Mouse (Mus musculus) liver, embryonic 11.5 days (tissue): ENCODE data around the gene Cenpm. TPM values are rescaled to one million over a fixed set of nuclear protein-coding genes. Genes with fewer than 3 reads are reported as not detected.
A peak's percentile ranks its signal among the peaks of the same experiment; 100 is the strongest.

ENCODE experiments used
- ATAC-seq: fragments of 200-750 bp; cut with Nextera tagmentation; replicated peaks from 2 replicates; pipeline ENCODE4 v1.8.0; 2017; ENCODE audit warnings: moderate number of reproducible peaks, mild to moderate bottlenecking, moderate TSS enrichment, moderate library complexity; ENCODE audit not compliant: low FRiP score
- DNase-seq: peaks from one replicate; pipeline ENCODE4 v3.0.0-alpha.2; 2017; ENCODE audit warnings: low spot score
- H3K27ac ChIP-seq: fragments of 300-500 bp; sonication (generic); 2 replicates; pipeline ENCODE4 v1.5.1; 2014; ENCODE audit warnings: mild to moderate bottlenecking, low read depth, low read length, control low read depth
- H3K27me3 ChIP-seq: fragments of 300-500 bp; sonication (generic); replicated peaks from 2 replicates; pipeline ENCODE4 v1.6.1; 2014; ENCODE audit warnings: low read length, mixed read lengths; ENCODE audit not compliant: control insufficient read depth, insufficient read depth
- H3K36me3 ChIP-seq: fragments of 300-500 bp; sonication (generic); 2 replicates; pipeline ENCODE4 v1.6.1; 2014; ENCODE audit warnings: mild to moderate bottlenecking, low read length, moderate library complexity, mixed read lengths; ENCODE audit not compliant: control insufficient read depth, insufficient read depth
- H3K4me1 ChIP-seq: fragments of 300-500 bp; sonication (generic); replicated peaks from 2 replicates; pipeline ENCODE4 v1.6.1; 2014; ENCODE audit warnings: low read length, mixed read lengths; ENCODE audit not compliant: control insufficient read depth, insufficient read depth
- H3K4me2 ChIP-seq: fragments of 300-500 bp; sonication (generic); 2 replicates; pipeline ENCODE4 v1.6.1; 2014; ENCODE audit warnings: mild to moderate bottlenecking, control low read depth, moderate library complexity
- H3K4me3 ChIP-seq: fragments of 300-500 bp; sonication (generic); 2 replicates; pipeline ENCODE4 v1.5.1; 2014; ENCODE audit warnings: low read depth, low read length, control low read depth
- H3K9ac ChIP-seq: fragments of 300-500 bp; sonication (generic); 2 replicates; pipeline ENCODE4 v1.6.1; 2014; ENCODE audit warnings: low read depth, low read length, control low read depth
- H3K9me3 ChIP-seq: fragments of 300-500 bp; sonication (generic); 2 replicates; pipeline ENCODE4 v1.6.1; 2016; ENCODE audit warnings: low read length, inconsistent platforms, mixed read lengths; ENCODE audit not compliant: control insufficient read depth
- WGBS: fragments of 180-500 bp; shearing (Covaris S2); extraction: QIAGEN DNeasy Blood & Tissue Kit; methylation state at CpG from one replicate; pipeline ENCODE4 v1.1.7; 2014; 5-methylcytosine and 5-hydroxymethylcytosine counted together
- polyA plus RNA-seq: library from polyadenylated mRNA; unstranded; fragments of >200 nt; fragmentation: Nextera tagmentation; extraction: Ambion mirVana; gene quantifications from 2 replicates; pipeline ENCODE4 v1.2.1, GENCODE M21; 2014

Cenpm gene
- polyA plus RNA-seq, 1 experiment from 2014 or later, result 58.8 TPM

DNA sequence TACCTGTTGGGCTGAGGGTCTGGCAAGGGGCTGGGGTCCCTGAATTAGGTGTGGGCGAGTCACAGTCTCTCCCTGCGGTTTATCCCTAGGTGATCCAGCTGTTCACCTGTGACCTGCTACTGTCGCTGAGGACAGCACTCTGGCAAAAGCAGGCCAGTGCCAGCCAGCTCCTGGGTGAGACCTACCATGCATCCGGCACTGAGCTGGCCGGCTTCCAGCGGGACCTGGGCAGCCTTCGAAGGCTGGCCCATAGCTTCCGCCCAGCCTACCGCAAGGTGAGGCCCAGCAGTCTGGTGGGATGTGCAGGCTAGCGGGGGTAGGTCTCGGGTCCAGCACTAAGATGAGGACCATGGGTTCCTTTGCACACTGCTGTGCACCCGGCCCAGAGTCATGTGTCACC, 45.0 kb downstream of the Cenpm start:
- Histone ChIP-seq H3K4me1 (no peaks in the 10 kb centered on the region), H3K27ac (no peak overlapping the region), H3K9ac (no peak overlapping the region), H3K9me3 (no peaks in the 10 kb centered on the region), H3K4me3 (no peak overlapping the region), H3K36me3 (peaks cover 52% of the 10 kb centered on the region), H3K4me2 (no peak overlapping the region), H3K27me3 (no peaks in the 10 kb centered on the region)
- 86% methylated on average over 12 of the region's 12 CpGs for WGBS
- ATAC-seq (no peak), DNase-seq (no peak)

DNA sequence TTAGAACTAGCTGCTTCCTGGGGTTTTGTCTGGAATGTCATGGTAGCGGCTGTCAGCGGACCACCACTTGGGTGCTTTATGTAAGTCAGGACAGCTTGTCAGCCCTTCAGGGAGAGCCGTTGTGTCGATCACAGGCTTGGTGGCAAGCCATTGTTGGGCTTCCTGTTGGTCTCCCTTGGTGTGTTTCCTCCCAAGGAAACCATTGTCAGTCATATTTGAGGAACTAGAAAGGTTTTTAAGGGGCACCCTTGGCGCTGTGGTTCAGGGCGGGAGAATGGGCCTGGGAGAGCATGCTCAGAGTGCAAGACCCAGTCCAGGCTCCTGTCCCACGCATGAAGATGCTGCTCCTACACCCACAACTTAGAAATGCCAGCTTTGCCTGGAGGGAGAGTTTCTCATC, 46.2 kb downstream of the Cenpm start:
- H3K4me3 ChIP-seq, result no peak overlapping the region
- no peaks in the 10 kb centered on the region for H3K27me3 ChIP-seq
- 69% methylated on average over 7 of the region's 7 CpGs for WGBS
- ATAC-seq (no peak), DNase-seq (no peak)
- H3K36me3 ChIP-seq, result peaks cover 57% of the 10 kb centered on the region
- H3K27ac ChIP-seq, result peak overlapping the region; percentile 36; the same call in 1 of the 2 replicates
- H3K9ac ChIP-seq, result no peak overlapping the region
- no peaks in the 10 kb centered on the region for H3K4me1 ChIP-seq
- H3K4me2 ChIP-seq, result no peak overlapping the region
- H3K9me3 ChIP-seq, result no peaks in the 10 kb centered on the region

DNA sequence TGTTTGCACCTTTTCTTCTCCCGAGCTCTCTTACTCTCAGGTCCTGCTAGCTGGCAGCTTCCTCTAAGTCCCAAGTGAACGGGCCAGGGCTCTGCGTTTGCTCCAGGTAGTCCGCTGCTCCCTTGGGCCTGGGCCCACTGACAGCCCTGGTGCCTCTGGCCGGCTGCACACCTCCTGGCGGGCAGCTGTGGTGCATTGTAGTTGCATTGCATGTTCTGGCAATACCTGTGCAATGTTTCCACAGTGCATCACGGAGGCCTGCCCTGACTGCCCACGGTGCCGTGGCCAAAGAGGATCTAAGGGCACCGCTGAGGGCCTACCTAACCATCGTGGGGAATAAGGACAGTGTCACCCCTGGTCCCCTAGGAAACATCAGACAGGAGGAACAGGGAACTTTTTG, 46.6 kb downstream of the Cenpm start:
- Histone ChIP-seq H3K36me3 (peaks cover 57% of the 10 kb centered on the region), H3K27ac (peak overlapping the region; percentile 36; the same call in 1 of the 2 replicates), H3K9me3 (no peaks in the 10 kb centered on the region), H3K4me3 (no peak overlapping the region), H3K9ac (no peak overlapping the region), H3K27me3 (no peaks in the 10 kb centered on the region), H3K4me1 (no peaks in the 10 kb centered on the region), H3K4me2 (no peak overlapping the region)
- no peak for ATAC-seq
- no peak for DNase-seq
- 73% methylated on average over 11 of the region's 11 CpGs for WGBS

DNA sequence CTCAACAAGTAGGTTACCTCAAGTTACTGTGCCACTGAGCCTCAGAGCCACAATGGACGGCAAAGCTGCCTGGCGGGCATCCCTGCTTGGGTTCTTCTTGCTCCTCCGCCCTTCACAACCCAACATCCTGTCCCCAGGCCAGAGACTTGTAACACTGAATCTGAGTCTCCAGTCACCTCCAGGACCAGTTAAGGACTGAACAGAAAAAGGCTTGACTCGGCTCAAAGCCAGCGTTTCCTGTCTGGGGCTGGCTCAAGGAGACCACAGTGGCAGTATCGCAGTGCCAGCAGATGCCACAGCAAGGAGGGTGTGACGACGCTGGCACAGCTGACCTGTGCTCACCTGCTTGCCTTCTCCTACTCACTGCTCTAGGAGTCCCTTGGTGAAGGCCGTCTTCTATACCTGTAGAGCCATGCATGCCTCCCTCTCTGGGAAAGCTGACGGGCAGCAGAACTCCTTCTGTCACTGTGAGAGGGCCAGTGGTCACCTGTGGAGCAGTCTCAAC, 47.2 kb downstream of the Cenpm start:
- Histone ChIP-seq H3K4me2 (no peak overlapping the region), H3K36me3 (peaks cover 61% of the 10 kb centered on the region), H3K9ac (no peak overlapping the region), H3K9me3 (no peaks in the 10 kb centered on the region), H3K4me1 (no peaks in the 10 kb centered on the region), H3K4me3 (no peak overlapping the region), H3K27ac (peak overlapping the region; percentile 21; the same call in 1 of the 2 replicates), H3K27me3 (no peaks in the 10 kb centered on the region)
- DNase-seq (no peak), ATAC-seq (no peak)
- 85% methylated on average over 10 of the region's 10 CpGs for WGBS

DNA sequence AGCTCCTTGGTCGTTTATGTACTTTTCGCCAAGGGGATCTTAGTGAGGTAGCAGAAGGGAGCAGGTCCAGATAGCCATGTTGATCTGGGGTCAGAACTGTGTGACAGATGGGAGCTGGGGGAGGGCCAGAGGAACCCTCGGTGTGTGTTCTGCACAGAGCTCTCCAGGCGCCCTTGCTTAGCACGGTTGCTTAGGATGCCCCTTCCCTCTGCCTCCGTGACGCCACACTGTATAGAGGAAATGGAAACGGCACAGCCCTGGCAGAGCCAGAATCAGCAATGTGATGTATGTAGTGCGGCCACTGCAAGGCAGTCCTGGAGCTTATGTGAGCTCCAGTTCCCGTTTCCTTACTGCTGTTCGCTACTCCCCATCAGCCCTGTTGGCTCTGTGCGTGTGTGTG, 48.2 kb downstream of the Cenpm start:
- Histone ChIP-seq H3K27me3 (no peaks in the 10 kb centered on the region), H3K9me3 (no peaks in the 10 kb centered on the region), H3K27ac (no peak overlapping the region), H3K4me3 (no peak overlapping the region), H3K9ac (no peak overlapping the region), H3K4me1 (no peaks in the 10 kb centered on the region), H3K36me3 (peaks cover 61% of the 10 kb centered on the region), H3K4me2 (no peak overlapping the region)
- WGBS, result 83% methylated on average over 12 of the region's 12 CpGs
- DNase-seq, result no peak
- ATAC-seq, result no peak

DNA sequence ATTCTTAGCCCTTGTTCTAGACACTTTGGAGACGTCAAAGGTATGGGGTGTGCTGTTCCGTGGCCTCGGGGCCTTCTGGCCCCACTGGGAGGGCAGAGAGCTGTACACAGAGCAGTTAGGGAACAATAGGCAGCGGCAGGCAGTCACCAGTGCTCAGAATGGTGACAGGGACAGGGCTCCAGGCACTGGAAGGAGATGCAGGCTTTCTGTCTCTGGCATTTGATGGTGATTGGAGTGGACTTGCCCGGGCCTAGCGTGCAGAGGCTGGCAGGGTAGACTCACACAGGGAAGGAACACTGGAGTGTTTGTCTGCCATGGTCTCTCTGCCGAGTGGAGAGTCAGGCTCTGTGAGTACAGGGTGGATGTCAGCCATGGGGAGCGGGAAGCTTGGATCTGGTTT, 51.9 kb downstream of the Cenpm start:
- H3K27ac ChIP-seq, result no peak overlapping the region
- no peak overlapping the region for H3K4me2 ChIP-seq
- ATAC-seq (no peak), DNase-seq (no peak)
- no peaks in the 10 kb centered on the region for H3K4me1 ChIP-seq
- H3K36me3 ChIP-seq, result peaks cover 64% of the 10 kb centered on the region
- no peaks in the 10 kb centered on the region for H3K9me3 ChIP-seq
- no peak overlapping the region for H3K4me3 ChIP-seq
- no peaks in the 10 kb centered on the region for H3K27me3 ChIP-seq
- 84% methylated on average over 8 of the region's 8 CpGs for WGBS
- H3K9ac ChIP-seq, result no peak overlapping the region

DNA sequence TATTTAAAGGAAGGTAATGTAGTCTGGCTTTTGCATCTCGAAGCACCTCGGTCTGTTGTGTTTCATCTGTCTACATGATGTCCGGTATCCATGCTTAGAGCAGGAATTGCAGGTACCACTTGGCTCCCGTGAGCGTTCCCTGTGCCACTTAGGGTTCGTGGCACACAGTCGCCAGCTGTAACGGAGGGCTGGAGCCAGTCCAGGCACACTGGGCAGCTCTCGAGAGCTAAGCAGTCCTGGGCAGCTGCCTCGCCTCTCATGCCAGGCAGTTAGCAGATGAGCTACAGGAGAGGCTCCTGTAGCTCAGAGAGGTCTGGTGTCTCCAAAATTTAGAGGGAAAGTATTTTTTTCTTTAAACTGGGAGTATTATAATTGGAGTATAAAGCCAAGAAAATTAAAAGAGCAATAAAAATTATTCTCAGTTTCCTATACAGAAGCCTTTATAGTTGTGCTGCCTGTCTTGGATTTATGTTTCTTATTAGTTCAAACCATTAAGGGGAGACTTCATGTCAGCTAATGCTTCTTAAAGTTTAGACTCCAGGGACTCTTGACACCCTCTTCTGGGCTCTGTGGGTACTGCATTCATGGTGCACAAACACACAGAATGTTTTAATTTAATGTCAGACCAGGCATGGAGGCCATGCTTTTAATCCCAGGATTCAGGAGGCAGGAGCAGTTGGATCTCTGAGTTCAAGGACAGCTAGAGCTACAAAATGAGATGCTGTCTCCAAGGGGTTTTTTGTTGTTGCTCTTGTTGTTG, 55.9 kb downstream of the Cenpm start:
- Histone ChIP-seq H3K4me1 (peaks cover 35% of the 10 kb centered on the region), H3K27me3 (no peaks in the 10 kb centered on the region; the same call in 1 of the 2 replicates), H3K9ac (no peak overlapping the region), H3K27ac (no peak overlapping the region), H3K4me3 (no peak overlapping the region), H3K4me2 (no peak overlapping the region), H3K9me3 (no peaks in the 10 kb centered on the region), H3K36me3 (peaks cover 49% of the 10 kb centered on the region)
- WGBS, result 96% methylated on average over 10 of the region's 10 CpGs
- no peak for ATAC-seq
- DNase-seq, result no peak

DNA sequence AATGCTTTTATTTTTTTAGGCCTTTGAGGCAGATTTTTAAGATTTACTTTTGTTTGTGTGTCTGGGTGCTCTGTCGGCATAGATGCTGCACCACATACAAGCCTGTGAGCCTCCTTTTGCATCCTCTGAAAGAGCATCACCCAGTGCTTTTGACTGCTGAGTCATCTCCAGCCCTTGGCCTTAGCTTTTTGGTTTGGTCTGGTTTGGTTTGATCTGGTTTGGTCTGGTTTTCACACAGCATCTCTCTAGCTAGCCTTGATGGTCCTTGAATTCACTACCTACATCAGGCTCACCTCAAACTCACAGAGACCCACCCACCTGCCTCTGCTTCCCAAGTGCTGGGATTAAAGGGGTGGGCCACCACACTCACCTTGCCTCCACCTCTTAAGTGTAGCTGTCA, 56.6 kb downstream of the Cenpm start:
- Histone ChIP-seq H3K27ac (no peak overlapping the region), H3K9me3 (no peaks in the 10 kb centered on the region), H3K9ac (no peak overlapping the region), H3K4me2 (no peak overlapping the region), H3K27me3 (no peaks in the 10 kb centered on the region; the same call in 1 of the 2 replicates), H3K4me3 (no peak overlapping the region), H3K36me3 (peaks cover 49% of the 10 kb centered on the region), H3K4me1 (peaks cover 41% of the 10 kb centered on the region)
- DNase-seq (no peak), ATAC-seq (no peak)
- 100% methylated on average over 1 of the region's 1 CpGs for WGBS

DNA sequence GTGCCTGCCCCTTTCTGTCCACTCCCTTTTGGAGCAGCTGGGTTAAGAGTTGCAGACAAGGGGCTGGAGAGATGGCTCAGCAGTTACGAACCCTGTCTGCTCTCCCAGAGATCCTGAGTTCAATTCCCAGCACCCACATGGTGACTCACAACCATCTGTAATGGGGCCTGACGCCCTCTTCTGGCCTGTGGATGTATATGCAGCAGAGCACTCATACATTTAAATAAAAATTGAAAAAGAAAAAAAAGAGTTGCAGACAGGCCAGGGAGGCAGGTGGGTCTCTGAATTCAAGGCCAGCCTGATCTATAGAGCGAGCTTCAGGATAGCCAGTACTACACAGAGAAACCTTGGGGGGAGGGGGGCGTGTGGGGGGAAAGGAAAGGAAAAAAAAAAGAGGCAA, 57.1 kb downstream of the Cenpm start:
- no peak overlapping the region for H3K4me3 ChIP-seq
- ATAC-seq (no peak), DNase-seq (no peak)
- 80% methylated on average over 4 of the region's 4 CpGs for WGBS
- peaks cover 1% of the 10 kb centered on the region; the same call in 1 of the 2 replicates for H3K9me3 ChIP-seq
- H3K4me1 ChIP-seq, result peaks cover 41% of the 10 kb centered on the region
- H3K27ac ChIP-seq, result peak overlapping the region; percentile 96
- no peak overlapping the region for H3K4me2 ChIP-seq
- H3K36me3 ChIP-seq, result peaks cover 48% of the 10 kb centered on the region
- H3K27me3 ChIP-seq, result no peaks in the 10 kb centered on the region; the same call in 1 of the 2 replicates
- H3K9ac ChIP-seq, result no peak overlapping the region
